Mouse (Mus musculus) regulatory T cell (primary cell): ENCODE results near the gene Arhgap45.

ENCODE experiments used
- in situ Hi-C: fragments of 300-600 bp; cut with MboI, MseI; formaldehyde crosslinking; loops from one replicate; pipeline ENCODE4 v1.15.1; 2025; ENCODE audit warnings: high pct_unique_total_duplicates

Arhgap45 gene

DNA sequence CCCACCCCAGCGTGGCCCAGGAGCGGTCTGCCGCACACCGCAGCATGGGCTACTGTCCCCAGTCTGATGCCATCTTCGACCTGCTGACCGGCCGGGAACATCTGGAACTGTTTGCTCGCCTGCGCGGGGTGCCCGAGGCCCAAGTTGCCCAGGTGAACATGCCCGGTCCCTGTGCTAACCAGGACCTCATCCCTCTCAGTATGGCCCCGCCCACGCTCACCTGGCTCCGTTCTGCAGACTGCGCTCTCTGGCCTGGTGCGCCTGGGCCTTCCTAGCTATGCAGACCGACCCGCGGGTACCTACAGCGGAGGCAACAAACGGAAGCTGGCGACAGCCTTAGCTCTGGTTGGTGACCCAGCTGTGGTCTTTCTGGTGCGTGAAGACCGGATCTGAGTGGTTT lies 2.8 kb upstream of the Arhgap45 start:
- in situ Hi-C loops: no loop called here

DNA sequence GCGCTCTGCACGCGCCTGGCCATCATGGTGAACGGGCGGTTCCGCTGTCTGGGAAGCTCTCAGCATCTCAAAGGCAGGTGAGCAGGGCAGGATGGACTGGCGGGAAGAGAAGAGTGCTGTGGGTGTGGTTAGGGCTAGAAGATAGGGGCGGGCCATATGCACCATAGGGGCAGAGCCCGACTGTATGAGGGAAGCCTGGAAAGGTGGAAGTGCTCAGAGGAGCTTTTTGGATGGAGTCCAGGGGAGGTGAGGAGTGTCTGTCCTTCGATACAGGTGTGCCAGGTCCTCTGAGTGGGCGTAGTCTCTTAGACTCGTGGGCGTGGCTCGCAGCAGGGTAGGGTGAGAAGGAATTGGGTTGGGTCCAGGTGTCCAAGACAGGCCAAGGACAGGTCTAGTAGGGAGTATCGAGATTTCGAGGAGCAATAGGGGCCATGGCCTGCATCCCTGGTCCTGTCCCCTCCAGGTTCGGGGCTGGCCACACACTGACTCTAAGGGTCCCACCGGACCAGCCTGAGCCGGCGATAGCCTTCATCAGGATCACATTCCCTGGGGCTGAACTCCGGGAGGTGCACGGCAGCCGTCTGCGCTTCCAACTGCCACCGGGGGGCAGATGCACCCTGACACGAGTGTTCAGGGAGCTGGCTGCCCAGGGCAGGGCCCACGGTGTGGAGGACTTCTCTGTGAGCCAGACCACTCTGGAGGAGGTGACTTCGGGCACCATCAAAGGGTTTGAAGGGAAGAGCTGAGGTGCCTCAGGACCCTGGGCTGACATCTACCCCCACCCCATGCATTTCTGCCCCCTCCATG lies 1.8 kb upstream of the Arhgap45 start:
- in situ Hi-C loops: no loop called here

DNA sequence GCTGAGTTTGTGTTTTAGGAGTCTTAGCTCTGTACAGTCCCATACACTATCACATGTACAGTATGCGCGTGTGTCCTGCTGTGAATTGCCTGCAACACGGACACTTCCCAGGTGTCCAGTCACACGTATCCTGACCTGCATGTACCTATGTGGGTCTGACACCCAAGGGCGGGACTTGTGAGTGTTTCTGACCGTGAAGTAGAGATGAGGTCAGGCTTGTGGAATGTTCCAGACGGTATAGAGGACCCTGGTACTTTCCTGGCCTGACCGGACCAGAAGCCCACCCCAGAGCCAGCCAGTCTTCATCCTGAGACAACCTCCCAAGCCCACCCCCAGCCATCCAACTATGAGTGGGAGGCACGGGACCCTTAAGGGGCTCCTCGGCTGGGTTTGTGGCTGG lies 870 bp upstream of the Arhgap45 start:
- in situ Hi-C loops: no loop called here

DNA sequence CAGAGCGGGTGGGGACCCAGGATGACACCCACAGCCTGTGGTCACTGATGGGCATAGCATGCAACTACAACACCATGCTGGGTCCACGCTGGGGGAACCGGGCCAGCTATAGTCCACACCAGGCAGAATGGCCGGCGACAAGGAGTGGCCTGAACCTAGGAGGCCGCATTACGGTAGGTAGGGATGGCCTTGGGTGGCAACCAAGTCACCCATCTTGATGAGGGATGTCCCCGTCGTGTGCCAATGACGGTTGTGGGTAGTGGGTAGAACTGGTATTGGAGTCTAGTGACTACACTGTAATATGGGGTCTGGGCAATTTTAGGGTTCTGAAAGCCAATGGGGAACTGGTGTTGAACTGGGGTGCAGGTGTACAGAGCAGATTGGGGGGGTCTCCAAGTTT lies 478 bp downstream of the Arhgap45 start:
- in situ Hi-C loops: no loop called here

GRCm38 (mm10) chr10:80017361-80017760 lies 908 bp downstream of the Arhgap45 start:
- in situ Hi-C loops: no loop called here

GRCm38 (mm10) chr10:80017771-80018170 lies 1.3 kb downstream of the Arhgap45 start:
- in situ Hi-C loops: no loop called here

DNA sequence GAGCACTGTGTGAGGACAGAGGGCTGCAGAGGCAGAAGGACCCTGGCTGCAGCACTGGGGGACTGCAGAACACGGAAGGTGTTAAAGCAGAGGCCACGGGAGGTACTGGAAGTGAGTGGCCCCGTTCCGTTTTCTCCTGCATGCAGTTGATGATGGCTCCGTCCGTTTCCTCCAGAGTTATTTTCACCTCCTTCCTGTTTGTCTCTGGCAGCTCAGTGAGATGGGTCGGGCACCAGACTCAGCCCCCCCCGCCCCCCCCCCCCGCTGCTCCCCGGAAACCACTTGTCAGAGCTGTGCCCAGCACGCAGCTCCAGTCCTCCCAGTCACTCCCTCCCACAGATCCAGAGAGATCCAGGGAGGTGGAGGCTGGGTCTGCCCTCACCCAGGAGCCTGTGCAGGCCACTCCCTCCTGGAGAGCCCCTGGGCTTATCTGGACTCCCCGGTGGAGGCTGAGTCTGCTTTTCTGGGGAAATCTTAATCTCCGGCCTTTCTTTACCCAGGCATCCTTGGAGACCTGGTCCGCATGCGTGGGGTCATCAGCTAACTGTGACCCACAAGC lies 2.4 kb downstream of the Arhgap45 start:
- in situ Hi-C loops: no loop called here

GRCm38 (mm10) chr10:80019471-80020131 lies 3.1 kb downstream of the Arhgap45 start:
- in situ Hi-C loops: no loop called here

- in situ Hi-C loops: no loop called here
These were observed 3.7 kb downstream of the Arhgap45 start for GRCm38 (mm10) chr10:80020191-80020590.

DNA sequence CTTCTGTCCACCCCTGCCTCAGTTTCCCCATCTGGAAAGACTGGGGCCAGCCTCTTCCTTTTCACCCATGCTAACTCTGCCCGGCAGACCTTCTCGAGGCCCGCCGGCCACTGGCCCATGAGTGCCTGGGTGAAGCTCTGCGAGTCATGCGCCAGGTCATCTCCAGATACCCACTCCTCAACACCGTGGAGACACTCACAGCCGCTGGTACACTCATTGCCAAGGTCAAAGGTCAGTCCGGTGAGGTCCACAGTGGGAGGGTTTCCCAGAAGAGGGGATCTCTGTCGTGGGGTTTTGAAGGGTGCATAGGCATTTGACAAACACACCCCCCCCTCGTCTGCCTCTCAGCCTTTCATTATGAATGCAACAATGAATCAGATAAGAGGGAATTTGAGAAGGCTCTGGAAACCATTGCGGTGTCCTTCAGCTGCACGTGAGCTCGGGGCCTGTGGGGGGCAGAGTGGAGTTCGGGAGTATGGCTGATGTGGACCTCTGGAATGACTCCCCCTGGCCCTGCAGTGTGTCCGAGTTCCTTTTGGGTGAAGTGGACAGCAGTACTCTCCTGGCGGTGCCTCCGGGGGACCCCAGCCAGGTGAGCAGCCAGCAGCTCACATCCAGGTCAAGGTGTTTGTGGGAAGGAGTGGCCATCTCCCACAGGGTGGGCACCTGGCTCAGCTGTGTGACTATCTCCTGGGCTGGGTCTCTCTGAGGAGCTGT lies 4.3 kb downstream of the Arhgap45 start:
- in situ Hi-C loops: no loop called here

DNA sequence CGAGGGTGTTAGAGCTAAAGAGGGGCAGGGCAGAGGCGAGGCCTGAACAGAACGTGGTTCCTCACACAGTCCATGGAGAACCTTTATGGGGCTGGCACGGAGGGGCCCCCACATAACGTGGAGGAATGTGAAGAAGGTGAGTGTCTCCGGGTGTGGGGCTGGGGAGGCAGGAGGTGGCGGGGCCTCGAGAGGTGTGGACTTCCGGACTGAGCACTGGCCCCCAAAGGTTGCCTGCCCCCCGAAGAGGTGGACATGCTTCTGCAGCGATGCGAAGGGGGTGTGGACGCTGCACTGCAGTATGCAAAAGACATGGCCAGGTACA lies 4.8 kb downstream of the Arhgap45 start:
- in situ Hi-C loops: no loop called here

- in situ Hi-C loops: no loop called here
These were observed 5.7 kb downstream of the Arhgap45 start for GRCm38 (mm10) chr10:80022164-80022563.

DNA sequence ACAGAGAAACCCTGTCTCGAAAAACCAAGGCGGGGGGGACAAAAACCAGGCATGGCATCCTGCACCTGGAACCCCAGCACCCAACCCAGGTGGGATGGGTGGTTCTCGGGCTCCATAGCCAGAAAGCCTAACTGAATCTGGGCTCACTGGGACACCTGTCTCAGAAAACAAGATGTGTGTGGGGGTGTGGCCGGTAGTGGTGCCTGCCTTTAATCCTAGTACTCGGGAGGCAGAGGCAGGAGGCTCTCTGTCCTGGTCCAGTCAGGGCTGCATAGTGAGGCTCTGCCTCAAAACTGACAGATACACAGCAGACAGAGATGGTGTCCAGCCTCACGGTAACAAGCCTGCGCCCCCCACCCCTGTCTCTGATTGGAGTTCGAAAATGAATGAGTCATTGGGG lies 6.4 kb downstream of the Arhgap45 start:
- in situ Hi-C loops: no loop called here

DNA sequence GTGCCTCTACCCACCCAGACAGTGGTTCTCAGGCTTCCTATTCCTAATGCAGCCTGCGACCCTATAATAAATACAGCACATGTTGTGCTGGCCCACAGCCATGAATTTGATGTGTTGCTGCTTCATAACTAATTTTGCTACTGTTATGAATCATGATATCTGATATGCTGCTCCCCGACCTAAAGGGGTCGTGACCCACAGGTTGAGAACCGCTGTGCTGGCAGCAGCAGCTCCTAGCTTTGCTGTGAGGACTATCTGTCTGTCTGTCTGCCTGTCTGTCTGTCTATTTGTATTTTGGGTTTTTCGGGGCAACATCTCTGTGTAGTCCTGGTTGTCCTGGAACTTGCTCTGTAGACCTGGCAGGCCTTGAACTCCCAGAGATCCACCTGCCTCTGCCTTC lies 7.3 kb downstream of the Arhgap45 start:
- in situ Hi-C loops: no loop called here

GRCm38 (mm10) chr10:80024229-80025043 lies 8.0 kb downstream of the Arhgap45 start:
- in situ Hi-C loops: no loop called here

GRCm38 (mm10) chr10:80025044-80025347 lies 8.5 kb downstream of the Arhgap45 start:
- in situ Hi-C loops: no loop called here

DNA sequence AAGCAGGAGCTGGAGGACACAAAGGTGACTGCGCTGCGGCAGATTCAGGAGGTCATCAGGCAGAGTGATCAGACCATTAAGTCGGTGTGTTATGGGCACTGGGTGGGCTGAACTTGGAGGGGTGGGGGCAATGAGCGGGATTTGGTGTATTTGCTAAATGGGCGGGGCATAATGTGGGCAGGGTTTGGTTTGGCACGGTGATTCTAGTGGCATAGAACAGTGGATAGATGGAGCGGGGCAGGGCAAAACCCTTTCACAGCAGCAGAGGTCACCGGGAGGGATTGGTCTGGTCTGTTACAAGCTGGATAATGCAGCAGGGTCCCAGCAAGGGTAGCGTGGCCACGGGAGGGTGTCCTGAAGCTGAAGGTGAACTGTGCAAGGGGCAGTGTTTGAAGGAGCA lies 9.0 kb downstream of the Arhgap45 start:
- in situ Hi-C loops: no loop called here

- in situ Hi-C loops: no loop called here
These were observed 9.4 kb downstream of the Arhgap45 start for GRCm38 (mm10) chr10:80025889-80026288.

DNA sequence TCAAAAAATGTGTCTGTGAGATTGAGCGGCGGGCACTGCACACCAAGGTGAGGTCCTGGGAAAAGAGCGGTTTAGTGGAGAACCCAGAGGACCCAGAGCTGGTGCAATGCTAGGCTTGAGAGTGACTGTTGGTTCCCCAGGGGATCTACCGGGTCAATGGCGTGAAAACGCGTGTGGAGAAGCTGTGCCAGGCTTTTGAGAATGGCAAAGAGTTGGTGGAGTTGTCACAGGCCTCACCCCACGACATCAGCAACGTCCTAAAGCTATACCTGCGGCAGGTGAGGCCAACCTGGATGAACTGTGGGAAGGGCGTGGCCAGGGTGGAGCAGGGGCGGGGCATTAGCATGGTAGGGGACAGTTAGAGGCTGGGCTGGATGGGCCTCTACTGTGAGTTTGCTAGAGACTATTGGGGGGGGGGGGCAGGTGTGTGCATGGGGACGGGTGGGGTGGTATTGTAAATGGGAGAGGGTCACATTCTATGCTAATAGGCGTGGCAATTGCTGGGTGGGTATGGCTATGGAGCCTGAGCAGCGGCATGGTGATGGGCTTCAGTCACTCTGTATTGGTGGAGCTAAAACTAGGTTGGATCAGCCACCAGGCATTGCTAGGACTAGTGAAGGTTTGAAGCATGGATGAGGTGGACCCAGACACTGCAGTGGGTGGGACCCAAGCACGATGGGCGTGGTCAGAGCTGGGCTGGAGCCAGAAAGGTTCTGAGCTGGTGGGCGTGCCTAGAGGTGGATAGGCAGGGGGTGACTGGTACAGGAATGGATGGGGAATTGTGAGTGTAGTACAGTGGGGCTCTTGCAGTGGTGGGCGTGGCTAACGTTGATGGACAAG lies 11.4 kb downstream of the Arhgap45 start:
- in situ Hi-C loops: no loop called here

DNA sequence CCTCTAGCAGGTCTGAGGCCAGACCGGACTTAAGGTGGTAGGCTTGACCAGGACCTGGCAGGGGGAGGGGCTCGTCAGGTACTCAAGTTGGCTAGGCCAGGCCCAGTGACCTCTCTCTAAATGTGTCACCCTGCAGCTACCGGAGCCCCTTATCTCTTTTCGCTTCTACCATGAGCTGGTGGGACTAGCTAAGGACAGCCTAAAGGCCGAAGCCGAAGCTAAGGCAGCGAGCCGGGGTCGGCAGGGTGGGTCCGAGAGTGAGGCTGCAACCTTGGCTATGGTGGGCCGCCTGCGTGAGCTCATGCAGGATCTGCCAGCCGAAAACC lies 12.0 kb downstream of the Arhgap45 start:
- in situ Hi-C loops: no loop called here

GRCm38 (mm10) chr10:80030191-80030590 lies 13.7 kb downstream of the Arhgap45 start:
- in situ Hi-C loops: no loop called here
